ENCODE assay signal across 8 mouse cellular contexts in the genomic region with DNA sequence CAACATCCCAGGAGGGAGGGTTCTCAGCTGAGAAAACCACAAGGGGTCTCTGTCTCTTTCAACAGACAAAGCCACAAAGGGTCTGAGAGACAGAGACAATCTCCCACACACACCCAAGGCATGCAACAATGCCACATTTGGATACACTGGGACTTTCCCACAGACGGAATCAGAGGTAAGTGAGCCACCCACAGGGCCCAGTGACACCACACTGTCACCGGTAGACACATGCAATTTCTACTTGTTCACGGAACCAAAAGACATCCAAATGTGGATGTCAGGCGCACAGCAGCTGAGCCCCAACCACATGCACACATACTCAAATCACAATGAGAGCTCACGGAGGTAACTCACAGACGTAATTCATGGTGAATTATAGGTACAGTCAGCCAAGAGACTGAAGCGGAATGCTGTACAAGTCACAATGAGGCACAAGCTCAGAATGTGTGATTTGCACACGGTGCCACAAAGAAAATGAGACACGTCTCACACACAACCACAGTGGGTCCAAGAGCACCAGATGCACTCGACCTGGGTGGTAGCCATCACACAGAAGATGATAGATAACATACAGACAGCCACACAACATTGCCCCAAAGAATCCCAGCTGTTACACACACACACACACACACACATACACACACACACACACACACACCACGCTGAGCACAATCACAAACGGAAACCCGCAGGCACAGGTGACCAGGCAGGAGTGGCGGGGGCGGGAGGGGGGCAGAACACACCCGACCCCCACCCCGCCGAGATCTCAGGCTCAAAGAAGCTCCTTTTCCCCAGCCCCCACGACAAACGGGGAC. TPM values are rescaled to one million over a fixed set of nuclear protein-coding genes. Genes with fewer than 3 reads are reported as not detected.
DNase-seq lines count a peak whose midpoint lies in the region; ATAC-seq and TF ChIP-seq lines count a peak whose summit lies in the region.

No protein-coding gene starts in this region.

- H3K27me3 ChIP-seq in embryonic facial prominence, embryonic 15.5 days, result no peaks in the 10 kb centered on the region
- no peaks in the 10 kb centered on the region for H3K27me3 ChIP-seq in limb, embryonic 11.5 days (ENCODE audit: control insufficient read depth, insufficient read depth, low read length)
- H3K27me3 ChIP-seq in neural tube, embryonic 13.5 days, result no peaks in the 10 kb centered on the region

- no peak for ATAC-seq in embryonic facial prominence, embryonic 15.5 days (ENCODE audit: insufficient number of reproducible peaks, low FRiP score, low TSS enrichment, low read depth)
- ATAC-seq in limb, embryonic 11.5 days (ENCODE audit: insufficient number of reproducible peaks, low FRiP score, low TSS enrichment, low read depth), result no peak
- peak; percentile 10 for ATAC-seq in neural tube, embryonic 13.5 days (ENCODE audit: low read depth)

- no peaks in the 10 kb centered on the region for H3K9me3 ChIP-seq in embryonic facial prominence, embryonic 15.5 days (replicated peaks)
- H3K9me3 ChIP-seq in limb, embryonic 11.5 days (ENCODE audit: control insufficient read depth, low read length), result no peaks in the 10 kb centered on the region
- H3K9me3 ChIP-seq in neural tube, embryonic 13.5 days, result no peaks in the 10 kb centered on the region

- H3K27ac ChIP-seq in left cerebral cortex, adult 2 months, result peak overlapping the region; percentile 98
- H3K27ac ChIP-seq in embryonic facial prominence, embryonic 15.5 days (replicated peaks), result peak overlapping the region; percentile 96
- H3K27ac ChIP-seq in limb, embryonic 11.5 days (replicated peaks; ENCODE audit: low read depth, low read length), result peak overlapping the region; percentile 92
- H3K27ac ChIP-seq in neural tube, embryonic 13.5 days (replicated peaks), result peak overlapping the region; percentile 99

- H3K4me1 ChIP-seq in embryonic facial prominence, embryonic 15.5 days, result peaks cover 40% of the 10 kb centered on the region
- H3K4me1 ChIP-seq in limb, embryonic 11.5 days (ENCODE audit: control insufficient read depth, insufficient read depth, low read length), result peaks cover 21% of the 10 kb centered on the region
- peaks cover 42% of the 10 kb centered on the region for H3K4me1 ChIP-seq in neural tube, embryonic 13.5 days (replicated peaks)

- intact Hi-C loops in left cerebral cortex, adult 2 months (cut with DNase I), result no loop called here

- TF ChIP-seq CTCF in left cerebral cortex, adult 2 months (IDR thresholded peaks at IDR 0.05), result no peak

- peak overlapping the region; percentile 98 for H3K4me3 ChIP-seq in left cerebral cortex, adult 2 months
- H3K4me3 ChIP-seq in embryonic facial prominence, embryonic 15.5 days (replicated peaks), result peak overlapping the region; percentile 87
- peak overlapping the region; percentile 91 for H3K4me3 ChIP-seq in limb, embryonic 11.5 days (ENCODE audit: low read depth, low read length)
- H3K4me3 ChIP-seq in neural tube, embryonic 13.5 days, result peak overlapping the region; percentile 94

- peak overlapping the region; percentile 96 for H3K9ac ChIP-seq in embryonic facial prominence, embryonic 15.5 days
- H3K9ac ChIP-seq in limb, embryonic 11.5 days (ENCODE audit: low read length), result peak overlapping the region; percentile 96
- peak overlapping the region; percentile 100 for H3K9ac ChIP-seq in neural tube, embryonic 13.5 days

- 1% methylated on average over 20 of the region's 20 CpGs for WGBS in embryonic facial prominence, embryonic 15.5 days
- 3% methylated on average over 18 of the region's 20 CpGs for WGBS in limb, embryonic 11.5 days
- WGBS in neural tube, embryonic 13.5 days, result 1% methylated on average over 19 of the region's 20 CpGs

- DNase-seq in left cerebral cortex, adult 2 months (ENCODE audit: extremely low spot score in 1 of 2, low spot score in 2 of 2), result peak in 1 of 2 experiments; percentile 32
- DNase-seq in left cerebral cortex, adult 8-10 months (ENCODE audit: low spot score in 2 of 2), result no peak
- DNase-seq in Muller cell, postnatal 12 days (ENCODE audit: inconsistent ontology term), result peak; percentile 57
- DNase-seq in limb, embryonic 11.5 days (ENCODE audit: low spot score), result peak; percentile 49
- no peak for DNase-seq in right cerebral cortex, postnatal 14 days
- DNase-seq in layer of hippocampus, adult 8-10 months (ENCODE audit: low spot score in 2 of 2), result no peak

- H3K36me3 ChIP-seq in embryonic facial prominence, embryonic 15.5 days, result no peaks in the 10 kb centered on the region
- no peaks in the 10 kb centered on the region; the same call in 1 of the 2 replicates for H3K36me3 ChIP-seq in limb, embryonic 11.5 days (ENCODE audit: control insufficient read depth, insufficient read depth, low read length)
- H3K36me3 ChIP-seq in neural tube, embryonic 13.5 days, result peaks cover 15% of the 10 kb centered on the region

- H3K4me2 ChIP-seq in embryonic facial prominence, embryonic 15.5 days (replicated peaks), result peak overlapping the region; percentile 66
- peak overlapping the region; percentile 76 for H3K4me2 ChIP-seq in limb, embryonic 11.5 days (ENCODE audit: low read depth, severe bottlenecking)
- H3K4me2 ChIP-seq in neural tube, embryonic 13.5 days, result peak overlapping the region; percentile 75

RNA-seq across cellular contexts. Expression of gene Gramd1a, which starts 5.7 kb away (rescaled TPM):
- total RNA-seq in left cerebral cortex, adult 2 months (2021), result 100 to 1,000 TPM; 107 to 118 TPM
- total RNA-seq in left cerebral cortex, adult 8-10 months (2022), result 100 to 1,000 TPM; 103 to 108 (median 105) TPM
- polyA plus RNA-seq in embryonic facial prominence, embryonic 15.5 days (2015; fragmentation: Nextera tagmentation; extraction: Ambion mirVana), result 72.5 and 75.2 TPM in 2 replicates
- polyA plus RNA-seq in limb, embryonic 11.5 days (2014; fragmentation: Nextera tagmentation; extraction: Ambion mirVana), result 86.9 and 87.2 TPM in 2 replicates
- polyA plus RNA-seq in neural tube, embryonic 13.5 days (2015; fragmentation: Nextera tagmentation; extraction: Ambion mirVana), result 206 and 212 TPM in 2 replicates
- 100 to 1,000 TPM; 115 to 132 (median 125) TPM for total RNA-seq in layer of hippocampus, adult 8-10 months (2022)

RNA-seq across cellular contexts. Expression of gene Scn1b, which starts 23.2 kb away (rescaled TPM):
- 100 to 1,000 TPM; 737 to 759 TPM for total RNA-seq in left cerebral cortex, adult 2 months (2021)
- 100 to 1,000 TPM; 652 to 704 (median 680) TPM for total RNA-seq in left cerebral cortex, adult 8-10 months (2022)
- 7.1 and 7.8 TPM in 2 replicates for polyA plus RNA-seq in embryonic facial prominence, embryonic 15.5 days (2015; fragmentation: Nextera tagmentation; extraction: Ambion mirVana)
- 0.51 and 1.0 TPM in 2 replicates for polyA plus RNA-seq in limb, embryonic 11.5 days (2014; fragmentation: Nextera tagmentation; extraction: Ambion mirVana)
- polyA plus RNA-seq in neural tube, embryonic 13.5 days (2015; fragmentation: Nextera tagmentation; extraction: Ambion mirVana), result 5.1 and 6.8 TPM in 2 replicates
- 100 to 1,000 TPM; 572 to 623 (median 584) TPM for total RNA-seq in layer of hippocampus, adult 8-10 months (2022)

RNA-seq across cellular contexts. Expression of gene Hpn, which starts 34.9 kb away (rescaled TPM):
- 1 to 10 TPM; 2.5 to 8.3 TPM for total RNA-seq in left cerebral cortex, adult 2 months (2021)
- 1 to 10 TPM; 2.0 to 4.4 (median 3.5) TPM for total RNA-seq in left cerebral cortex, adult 8-10 months (2022)
- polyA plus RNA-seq in embryonic facial prominence, embryonic 15.5 days (2015; fragmentation: Nextera tagmentation; extraction: Ambion mirVana), result 5.4 and 5.7 TPM in 2 replicates
- polyA plus RNA-seq in limb, embryonic 11.5 days (2014; fragmentation: Nextera tagmentation; extraction: Ambion mirVana), result 2.2 and 2.3 TPM in 2 replicates
- polyA plus RNA-seq in neural tube, embryonic 13.5 days (2015; fragmentation: Nextera tagmentation; extraction: Ambion mirVana), result 0.25 and 0.62 TPM in 2 replicates
- total RNA-seq in layer of hippocampus, adult 8-10 months (2022), result 1 to 10 TPM; 4.8 to 9.5 (median 5.4) TPM

Comparison
In these comparisons a context has a peak if more than half of its experiments do, and no peak if none do; other contexts are left out.
1. DNase-seq: peak in Muller cell, postnatal 12 days (single experiment) and limb, embryonic 11.5 days (single experiment); none in left cerebral cortex, adult 8-10 months (0 of 2), right cerebral cortex, postnatal 14 days (single experiment) and layer of hippocampus, adult 8-10 months (0 of 2).
2. Peak in every context shown above with its lines, with median percentiles within 50 percentile points of each other: H3K27ac ChIP-seq, H3K4me3 ChIP-seq, H3K4me2 ChIP-seq and H3K9ac ChIP-seq.